ENCODE assay signal across 15 mouse cellular contexts in genomic region chr4:84278156-84278555, GRCm38 (mm10).
"Had no signal": no experiment of that assay in that cellular context is flagged by ENCODE, and none has a peak within 500 bp of the region (broad histone marks: within the 10 kb centered on the region; RNA-seq: fewer than 3 reads in every experiment).

No protein-coding gene starts in this region.

- H3K36me3 ChIP-seq: limb, embryonic 15.5 days; midbrain, embryonic 13.5 days had no signal

- H3K27me3 ChIP-seq: limb, embryonic 15.5 days had no signal

- H3K27ac ChIP-seq: limb, embryonic 12.5 days; limb, embryonic 15.5 days; liver, embryonic 14.5 days; macrophage; midbrain, embryonic 13.5 days had no signal

- H3K9me3 ChIP-seq: limb, embryonic 12.5 days; limb, embryonic 15.5 days; midbrain, embryonic 13.5 days had no signal

- H3K4me2 ChIP-seq: limb, embryonic 12.5 days; limb, embryonic 15.5 days; liver, embryonic 11.5 days; lung, embryonic 14.5 days; midbrain, embryonic 13.5 days had no signal

- H3K4me3 ChIP-seq: limb, embryonic 12.5 days; limb, embryonic 15.5 days; midbrain, embryonic 13.5 days had no signal

- H3K9ac ChIP-seq: limb, embryonic 12.5 days; limb, embryonic 15.5 days; liver, embryonic 14.5 days; liver, postnatal 0 days; lung, embryonic 14.5 days; midbrain, embryonic 13.5 days had no signal

- ATAC-seq: liver, postnatal 0 days; lung, postnatal 0 days; midbrain, embryonic 13.5 days had no signal

- DNase-seq: kidney, postnatal 10 days; kidney, postnatal 4 days; left cerebral cortex, postnatal 4 days; liver, postnatal 0 days; lung, embryonic 14.5 days; thymus, adult 2 months; thymus, postnatal 14 days; thymus, postnatal 4 days had no signal
